Mouse (Mus musculus) bone marrow macrophage, adult 2 months (primary cell): ENCODE measurements at regions not wholly inside any gene's neighbourhood (a gene's known extent, or its start where the extent isn't known, plus 50 kb on each side); places are given as distances from the start of the nearest gene placed in this dataset.

Experiments used
- H3K27ac ChIP-seq: 2 replicates; pipeline ENCODE4 v1.5.1; 2012; ENCODE audit warnings: low read depth, low read length; ENCODE audit not compliant: insufficient read depth
- H3K4me1 ChIP-seq: 2 replicates; pipeline ENCODE4 v1.6.1; 2012; ENCODE audit warnings: low read length; ENCODE audit not compliant: control insufficient read depth, insufficient read depth
- H3K4me3 ChIP-seq: 2 replicates; pipeline ENCODE4 v1.5.1; 2012; ENCODE audit warnings: mild to moderate bottlenecking, low read length, moderate library complexity; ENCODE audit not compliant: insufficient read depth
- CTCF ChIP-seq: IDR thresholded peaks from 2 replicates; pipeline ENCODE4 v1.5.1; 2012; ENCODE audit warnings: low read depth, mild to moderate bottlenecking, low read length, moderate library complexity
- POLR2A ChIP-seq: IDR thresholded peaks from 2 replicates; pipeline ENCODE4 v1.6.1; 2012; ENCODE audit warnings: mild to moderate bottlenecking, low read depth, low read length, borderline replicate concordance

GRCm38 (mm10) chr15:63205150-63205549 is 639.8 kb downstream of the Gsdmc2 start:
- H3K4me3 ChIP-seq = no peak overlapping the region
- no peaks in the 10 kb centered on the region for H3K4me1 ChIP-seq
- no peak for TF ChIP-seq CTCF
- TF ChIP-seq POLR2A = no peak
- H3K27ac ChIP-seq = no peak overlapping the region

DNA sequence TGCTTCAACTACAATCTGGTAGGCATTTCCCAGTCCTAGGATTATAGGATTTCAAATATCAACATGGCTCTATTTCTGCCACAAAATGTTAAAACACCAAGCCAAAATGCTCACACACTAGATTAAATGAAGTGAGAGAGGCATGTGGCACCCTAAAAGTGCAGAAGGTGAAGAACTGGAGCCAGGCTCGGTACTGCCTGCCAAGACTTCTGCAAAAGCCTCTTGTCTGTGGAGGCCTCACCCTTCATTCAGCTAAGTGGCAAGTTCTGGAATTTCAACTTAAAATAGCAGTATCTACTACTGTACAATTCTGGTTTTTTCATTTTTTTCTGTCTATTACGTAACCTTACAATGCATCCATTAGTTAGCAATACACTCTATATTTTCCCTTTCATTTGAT is 649.9 kb downstream of the Gsdmc2 start:
- TF ChIP-seq CTCF (no peak), POLR2A (no peak)
- Histone ChIP-seq H3K4me1 (no peaks in the 10 kb centered on the region), H3K4me3 (no peak overlapping the region), H3K27ac (no peak overlapping the region)

GRCm38 (mm10) chr15:63194492-63194797 is 650.5 kb downstream of the Gsdmc2 start:
- no peak overlapping the region for H3K27ac ChIP-seq
- H3K4me3 ChIP-seq = no peak overlapping the region
- TF ChIP-seq CTCF = no peak
- no peaks in the 10 kb centered on the region for H3K4me1 ChIP-seq

- Histone ChIP-seq H3K27ac (no peak overlapping the region), H3K4me3 (no peak overlapping the region), H3K4me1 (no peaks in the 10 kb centered on the region)
- no peak for TF ChIP-seq CTCF
- no peak for TF ChIP-seq POLR2A
Measured at GRCm38 (mm10) chr15:63193617-63194491, 651.1 kb downstream of the Gsdmc2 start.

DNA sequence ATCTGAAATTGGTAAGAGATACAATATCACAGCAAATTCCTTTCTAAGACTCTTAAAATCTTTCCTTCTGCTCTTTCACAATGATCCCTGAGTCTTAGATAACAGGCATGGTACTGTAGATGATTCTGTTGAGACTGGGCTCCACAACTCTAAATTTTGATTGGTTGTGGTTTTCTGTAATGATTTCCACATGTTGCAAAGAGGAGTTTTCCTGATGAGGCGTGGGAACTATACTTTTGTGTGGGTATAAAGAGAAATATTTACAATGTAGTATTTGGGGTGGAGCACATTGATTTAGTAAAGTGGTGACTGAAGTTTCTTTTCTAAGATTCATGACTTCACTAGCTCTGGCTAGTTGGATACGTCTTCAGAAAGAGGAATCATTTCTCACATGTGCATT is 653.2 kb downstream of the Gsdmc2 start:
- Histone ChIP-seq H3K27ac (no peak overlapping the region), H3K4me1 (no peaks in the 10 kb centered on the region), H3K4me3 (no peak overlapping the region)
- no peak for TF ChIP-seq CTCF

GRCm38 (mm10) chr15:63190086-63190485 is 654.9 kb downstream of the Gsdmc2 start:
- no peak overlapping the region for H3K27ac ChIP-seq
- H3K4me3 ChIP-seq = no peak overlapping the region
- TF ChIP-seq POLR2A (no peak), CTCF (no peak)
- no peaks in the 10 kb centered on the region for H3K4me1 ChIP-seq

DNA sequence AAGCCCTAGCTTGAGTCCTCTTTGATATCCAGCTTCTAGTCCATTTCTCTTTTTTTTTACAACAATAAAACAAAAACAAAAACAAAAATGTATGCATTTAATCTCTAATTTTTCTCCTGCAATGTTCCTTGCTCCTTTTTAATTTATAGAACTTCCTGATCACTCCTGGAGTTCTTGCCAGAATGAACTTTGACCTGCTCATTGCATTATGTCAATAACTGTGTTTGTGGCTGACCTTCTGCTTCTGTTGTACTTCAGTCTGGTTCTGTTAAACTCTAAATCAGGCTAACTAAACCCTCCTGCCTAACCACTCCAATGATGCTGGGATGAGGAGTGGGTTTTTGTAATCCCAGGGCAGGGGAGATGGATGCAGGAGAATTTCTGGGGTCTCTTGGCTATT is 674.0 kb downstream of the Gsdmc2 start:
- TF ChIP-seq POLR2A (no peak), CTCF (no peak)
- H3K27ac ChIP-seq = no peak overlapping the region
- no peaks in the 10 kb centered on the region for H3K4me1 ChIP-seq
- no peak overlapping the region for H3K4me3 ChIP-seq

- H3K4me1 ChIP-seq = no peaks in the 10 kb centered on the region
- no peak overlapping the region for H3K4me3 ChIP-seq
- TF ChIP-seq POLR2A (no peak), CTCF (no peak)
- no peak overlapping the region for H3K27ac ChIP-seq
Measured at GRCm38 (mm10) chr15:63170171-63170570, 674.8 kb downstream of the Gsdmc2 start.

GRCm38 (mm10) chr15:63166411-63166810 is 678.6 kb downstream of the Gsdmc2 start:
- H3K27ac ChIP-seq = no peak overlapping the region
- TF ChIP-seq POLR2A (no peak), CTCF (no peak)
- H3K4me1 ChIP-seq = no peaks in the 10 kb centered on the region
- no peak overlapping the region for H3K4me3 ChIP-seq

DNA sequence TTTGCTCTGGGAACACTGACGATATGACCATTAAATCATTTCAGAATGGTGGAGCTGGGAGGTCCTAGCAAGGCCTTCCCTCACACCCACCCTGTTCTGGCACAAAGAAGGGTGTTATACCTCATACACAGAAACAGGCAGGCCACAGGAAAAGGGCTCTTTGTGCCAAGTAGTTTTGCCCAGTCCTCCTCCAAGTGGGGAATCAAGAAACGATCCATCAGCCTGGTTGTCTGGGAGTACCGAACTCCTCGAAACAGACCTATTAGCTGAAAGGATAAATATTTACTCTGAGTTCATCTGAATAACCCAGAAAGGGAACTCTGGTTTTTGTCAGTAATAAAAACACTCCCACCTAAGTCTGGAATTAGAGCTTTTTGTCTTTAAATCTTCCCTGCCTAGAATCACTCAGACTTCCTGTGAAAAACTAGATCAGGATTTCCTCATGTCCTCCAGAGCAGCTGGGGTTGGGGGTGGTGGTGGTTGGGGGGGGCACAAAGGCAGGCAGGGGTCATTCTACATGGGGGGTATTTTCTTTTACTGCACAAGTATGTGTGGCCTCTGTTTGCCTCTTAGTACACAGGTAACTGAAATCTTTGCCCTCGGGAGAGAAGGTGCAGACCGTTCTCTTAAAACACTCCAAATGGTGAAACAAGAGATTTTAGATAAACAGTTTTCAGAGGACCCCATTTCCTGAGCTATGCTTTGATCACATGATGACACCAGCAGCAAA is 681.3 kb downstream of the Gsdmc2 start:
- Histone ChIP-seq H3K27ac (no peak overlapping the region), H3K4me1 (no peaks in the 10 kb centered on the region), H3K4me3 (no peak overlapping the region)
- TF ChIP-seq POLR2A (no peak), CTCF (no peak)
